Mouse (Mus musculus) yolk sac, embryonic 10.5 days (tissue): Measurements from ENCODE around the gene Fst.

Experiments used
- DNase-seq: peaks from one replicate; pipeline ENCODE4 v3.0.0-alpha.2; 2017; ENCODE audit warnings: low spot score

Gene Fst

GRCm38 (mm10) chr13:114412326-114412725 lies 46.4 kb downstream of the Fst start:
- DNase-seq: no peak

GRCm38 (mm10) chr13:114406866-114407265 lies 51.9 kb downstream of the Fst start:
- no peak for DNase-seq

GRCm38 (mm10) chr13:114406424-114406823 lies 52.3 kb downstream of the Fst start:
- no peak for DNase-seq

GRCm38 (mm10) chr13:114405100-114405715 lies 53.5 kb downstream of the Fst start:
- DNase-seq: no peak
